Mouse (Mus musculus): ENCODE results near the gene Calr. TPM values are rescaled to one million over a fixed set of nuclear protein-coding genes. Genes with fewer than 3 reads are reported as not detected.

Calr gene
- total RNA-seq, 2 experiments from 2014 or later = 528 to 548 TPM

GRCm38 (mm10) chr8:84793791-84794485 is 52.8 kb downstream of the Calr start:
- DNase-seq = peak; percentile 95
- intact Hi-C loops (cut with DNase I) = no loop called here

GRCm38 (mm10) chr8:84793134-84793533 is 53.6 kb downstream of the Calr start:
- intact Hi-C loops (cut with DNase I) = no loop called here
- no peak for DNase-seq

- DNase-seq = no peak
- intact Hi-C loops (cut with DNase I) = no loop called here
Observed at GRCm38 (mm10) chr8:84792429-84792947, 54.2 kb downstream of the Calr start.

Small RNAs within 50 kb of the gene (microRNA-seq; reads per million reads assigned to microRNA genes)
- 8.7 reads per million, percentile 23 among the genes with 10 or more reads in this experiment for gene Mir7069

Other genes with a start within 250 kb of the Calr start
- gene Ier2, start 184.1 kb downstream of the Calr start, total RNA-seq (2021) = 10 to 100 TPM; 10.2 to 10.7 TPM
- gene Trmt1, start 160.6 kb downstream of the Calr start, total RNA-seq (2021) = 100 to 1,000 TPM; 110 to 112 TPM
- 10 to 100 TPM; 68.4 to 72.1 TPM for gene Nacc1, start 159.1 kb downstream of the Calr start, total RNA-seq (2021)
- 1 to 10 TPM; 3.0 to 3.3 TPM for gene Lyl1, start 145.5 kb downstream of the Calr start, total RNA-seq (2021)
- gene G430095P16Rik, start 123.9 kb downstream of the Calr start, total RNA-seq (2021) = not detected
- 100 to 1,000 TPM; 674 to 782 TPM for gene Nfix, start 46.6 kb downstream of the Calr start, total RNA-seq (2021)
- 1 to 10 TPM; 4.9 to 5.5 TPM for gene Dand5, start 24.1 kb downstream of the Calr start, total RNA-seq (2021)
- 10 to 100 TPM; 18.4 to 18.9 TPM for gene Gadd45gip1, start 15.4 kb downstream of the Calr start, total RNA-seq (2021)
- gene Rad23a, start 6.3 kb downstream of the Calr start, total RNA-seq (2021) = 10 to 100 TPM; 44.1 to 49.7 TPM
- 10 to 100 TPM; 86.2 to 90.4 TPM for gene Farsa, start 10.1 kb upstream of the Calr start, total RNA-seq (2021)
- 10 to 100 TPM; 42.0 to 42.4 TPM for gene Syce2, start 25.2 kb upstream of the Calr start, total RNA-seq (2021)
- gene Gcdh, start 47.0 kb upstream of the Calr start, total RNA-seq (2021) = 10 to 100 TPM; 30.8 to 32.7 TPM
- under 1 TPM in 1 of 2 experiments, not detected in 1; 0.24 TPM for gene Klf1, start 55.0 kb upstream of the Calr start, total RNA-seq (2021)
- gene Dnase2a, start 61.6 kb upstream of the Calr start, total RNA-seq (2021) = 1 to 10 TPM; 2.8 to 4.1 TPM
- gene Mast1, start 90.4 kb upstream of the Calr start, total RNA-seq (2021) = 100 to 1,000 TPM; 195 to 210 TPM
- 1 to 10 TPM; 6.7 to 8.3 TPM for gene Rtbdn, start 100.1 kb upstream of the Calr start, total RNA-seq (2021)
- not detected for gene Gm49661, start 122.5 kb upstream of the Calr start, total RNA-seq (2021)
- 100 to 1,000 TPM; 665 to 681 TPM for gene Prdx2, start 122.7 kb upstream of the Calr start, total RNA-seq (2021)
- 10 to 100 TPM; 41.1 to 42.1 TPM for gene Rnaseh2a, start 122.8 kb upstream of the Calr start, total RNA-seq (2021)
- gene Junb, start 131.8 kb upstream of the Calr start, total RNA-seq (2021) = 10 to 100 TPM; 12.5 to 13.5 TPM
- 10 to 100 TPM; 28.3 to 32.5 TPM for gene Hook2, start 143.7 kb upstream of the Calr start, total RNA-seq (2021)
- gene Best2, start 167.6 kb upstream of the Calr start, total RNA-seq (2021) = not detected
- 100 to 1,000 TPM; 106 to 107 TPM for gene Asna1, start 178.3 kb upstream of the Calr start, total RNA-seq (2021)
- gene Trir, start 179.9 kb upstream of the Calr start, total RNA-seq (2021) = 100 to 1,000 TPM; 158 to 163 TPM
- gene Tnpo2, start 190.0 kb upstream of the Calr start, total RNA-seq (2021) = 100 to 1,000 TPM; 163 to 179 TPM
- gene Fbxw9, start 213.1 kb upstream of the Calr start, total RNA-seq (2021) = 10 to 100 TPM; 79.0 to 80.0 TPM
- not detected for gene Gm5741, start 221.0 kb upstream of the Calr start, total RNA-seq (2021)
- gene Dhps, start 224.8 kb upstream of the Calr start, total RNA-seq (2021) = 10 to 100 TPM; 79.9 to 82.3 TPM
- 10 to 100 TPM; 60.9 to 61.2 TPM for gene Wdr83os, start 233.8 kb upstream of the Calr start, total RNA-seq (2021)
- 10 to 100 TPM; 21.4 to 21.7 TPM for gene Wdr83, start 234.4 kb upstream of the Calr start, total RNA-seq (2021)
- gene Man2b1, start 236.3 kb upstream of the Calr start, total RNA-seq (2021) = 10 to 100 TPM; 25.2 to 26.5 TPM

Measured in left cerebral cortex, postnatal 4 days (tissue).